Mouse (Mus musculus) neural tube, embryonic 12.5 days (tissue): ENCODE results near the gene Cacna1d. TPM values are rescaled to one million over a fixed set of nuclear protein-coding genes. Genes with fewer than 3 reads are reported as not detected.

Experiments used
- ATAC-seq: fragments of 200-750 bp; cut with Nextera tagmentation; 2 replicates; pipeline ENCODE4 v1.8.0; 2017; ENCODE audit warnings: low read depth, mild to moderate bottlenecking, moderate TSS enrichment, moderate library complexity; ENCODE audit not compliant: low FRiP score
- H3K27ac ChIP-seq: fragments of 300-500 bp; sonication (generic); 2 replicates; pipeline ENCODE4 v1.5.1; 2016
- H3K27me3 ChIP-seq: fragments of 300-500 bp; sonication (generic); replicated peaks from 2 replicates; pipeline ENCODE4 v1.6.1; 2016; ENCODE audit warnings: mild to moderate bottlenecking
- H3K36me3 ChIP-seq: fragments of 300-500 bp; sonication (generic); 2 replicates; pipeline ENCODE4 v1.6.1; 2016; ENCODE audit warnings: mild to moderate bottlenecking
- H3K4me1 ChIP-seq: fragments of 300-500 bp; sonication (generic); 2 replicates; pipeline ENCODE4 v1.6.1; 2016
- H3K4me2 ChIP-seq: fragments of 300-500 bp; sonication (generic); replicated peaks from 2 replicates; pipeline ENCODE4 v1.6.1; 2016; ENCODE audit warnings: mild to moderate bottlenecking
- H3K4me3 ChIP-seq: fragments of 300-500 bp; sonication (generic); 2 replicates; pipeline ENCODE4 v1.5.1; 2016
- H3K9ac ChIP-seq: fragments of 300-500 bp; sonication (generic); 2 replicates; pipeline ENCODE4 v1.6.1; 2016; ENCODE audit warnings: mild to moderate bottlenecking
- H3K9me3 ChIP-seq: fragments of 300-500 bp; sonication (generic); 2 replicates; pipeline ENCODE4 v1.6.1; 2016; ENCODE audit warnings: mild to moderate bottlenecking
- WGBS: fragments of 180-500 bp; shearing (Covaris S2); methylation state at CpG from one replicate; pipeline ENCODE4 v1.1.7; 2016; 5-methylcytosine and 5-hydroxymethylcytosine counted together
- polyA plus RNA-seq: library from polyadenylated mRNA; unstranded; fragments of >200 nt; fragmentation: Nextera tagmentation; extraction: Ambion mirVana; gene quantifications from 2 replicates; pipeline ENCODE4 v1.2.1, GENCODE M21; 2016

The Cacna1d gene
- polyA plus RNA-seq, 1 experiment from 2014 or later = 3.0 TPM

DNA sequence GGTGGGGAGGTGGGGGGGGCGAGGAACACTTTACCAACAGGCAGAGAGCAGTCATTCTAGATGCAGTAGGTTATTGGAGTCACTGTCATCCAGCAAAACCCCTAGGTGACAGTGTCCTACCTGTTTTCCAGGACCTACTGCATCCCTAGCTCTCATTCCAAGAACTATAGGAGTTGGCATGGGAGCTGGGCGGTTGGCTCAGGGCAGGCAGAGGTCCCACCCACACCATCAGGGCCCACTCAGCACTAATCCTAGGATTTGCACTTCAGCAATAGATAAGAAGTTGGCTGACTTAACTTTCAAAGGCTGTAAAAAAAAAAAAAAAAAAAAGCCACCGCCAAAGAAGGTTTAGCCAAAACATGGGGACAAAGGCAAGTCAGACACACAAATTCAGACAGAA, 285.4 kb downstream of the Cacna1d start:
- Histone ChIP-seq H3K9ac (no peak overlapping the region), H3K27ac (no peak overlapping the region), H3K4me3 (no peak overlapping the region), H3K27me3 (no peaks in the 10 kb centered on the region), H3K4me1 (no peaks in the 10 kb centered on the region), H3K4me2 (no peak overlapping the region), H3K9me3 (no peaks in the 10 kb centered on the region), H3K36me3 (no peaks in the 10 kb centered on the region)
- WGBS = 70% methylated on average over 3 of the region's 3 CpGs
- no peak for ATAC-seq

DNA sequence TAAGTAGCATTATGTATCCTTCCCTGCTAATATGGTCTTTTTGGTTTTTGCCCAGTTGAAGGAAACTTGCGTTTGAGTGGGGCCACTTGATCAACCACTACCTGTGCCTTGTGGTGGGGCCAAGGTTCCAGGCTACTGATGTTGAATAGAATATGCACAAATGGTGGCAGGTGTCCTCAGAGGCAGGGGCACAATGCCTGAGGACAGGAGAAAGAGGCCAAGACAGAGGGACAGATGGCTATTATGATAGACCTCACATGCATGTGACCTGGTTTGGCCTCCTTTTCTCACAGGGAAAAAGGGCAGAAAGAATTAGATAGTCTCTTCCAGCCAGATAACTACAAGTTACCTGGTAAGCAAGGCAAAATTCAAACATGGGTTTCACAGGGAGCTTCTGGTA, 286.7 kb downstream of the Cacna1d start:
- no peak overlapping the region for H3K4me3 ChIP-seq
- 93% methylated on average over 1 of the region's 1 CpGs for WGBS
- no peak for ATAC-seq
- no peak overlapping the region for H3K27ac ChIP-seq
- no peak overlapping the region for H3K9ac ChIP-seq
- H3K27me3 ChIP-seq = no peaks in the 10 kb centered on the region
- no peaks in the 10 kb centered on the region for H3K9me3 ChIP-seq
- no peaks in the 10 kb centered on the region for H3K4me1 ChIP-seq
- no peak overlapping the region for H3K4me2 ChIP-seq
- no peaks in the 10 kb centered on the region for H3K36me3 ChIP-seq

DNA sequence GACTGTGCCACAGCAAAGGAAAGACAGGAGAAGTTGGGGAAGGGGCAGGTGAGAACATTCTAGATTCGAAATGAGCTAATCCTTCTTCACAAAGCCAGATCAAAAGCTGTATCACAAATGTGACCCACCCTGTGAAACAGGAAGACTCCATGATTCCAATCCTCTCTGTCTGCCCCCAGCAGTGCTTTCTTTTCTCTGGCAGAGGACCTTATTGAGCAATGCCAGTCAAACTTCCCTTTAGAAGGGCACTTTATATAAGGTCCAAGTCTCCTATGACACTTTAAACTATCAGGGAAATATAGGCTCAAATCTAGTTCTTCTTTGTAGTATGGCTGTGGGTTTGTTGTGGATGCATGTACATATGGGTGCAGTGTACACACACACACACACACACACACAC, 290.9 kb downstream of the Cacna1d start:
- WGBS = 77% methylated on average over 1 of the region's 1 CpGs
- Histone ChIP-seq H3K4me3 (no peak overlapping the region), H3K27me3 (no peaks in the 10 kb centered on the region), H3K27ac (no peak overlapping the region), H3K4me1 (no peaks in the 10 kb centered on the region), H3K9ac (no peak overlapping the region), H3K36me3 (no peaks in the 10 kb centered on the region), H3K9me3 (no peaks in the 10 kb centered on the region), H3K4me2 (no peak overlapping the region)
- no peak for ATAC-seq

DNA sequence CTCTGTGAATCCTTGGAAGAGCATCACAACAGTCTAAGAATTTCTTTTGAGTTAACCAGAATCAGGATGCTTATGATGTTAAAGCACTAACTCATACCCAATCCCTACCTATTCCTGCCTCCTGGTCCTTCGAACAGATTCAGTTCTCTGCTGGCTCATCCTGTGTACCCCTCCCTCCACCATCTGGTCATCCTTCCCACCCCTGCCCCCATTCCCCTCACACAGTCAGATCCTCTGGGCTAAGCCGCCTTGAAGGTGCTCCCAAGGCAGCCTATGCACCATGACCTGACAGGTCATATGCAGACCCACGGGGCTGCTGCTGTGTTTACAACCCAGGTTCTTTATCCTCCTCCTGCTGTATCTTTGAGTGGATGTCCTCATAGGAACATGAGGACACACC, 292.4 kb downstream of the Cacna1d start:
- Histone ChIP-seq H3K36me3 (no peaks in the 10 kb centered on the region), H3K4me1 (no peaks in the 10 kb centered on the region), H3K9ac (no peak overlapping the region), H3K9me3 (no peaks in the 10 kb centered on the region), H3K27ac (no peak overlapping the region), H3K4me2 (no peak overlapping the region), H3K4me3 (no peak overlapping the region), H3K27me3 (no peaks in the 10 kb centered on the region)
- WGBS = 85% methylated on average over 3 of the region's 3 CpGs
- no peak for ATAC-seq

DNA sequence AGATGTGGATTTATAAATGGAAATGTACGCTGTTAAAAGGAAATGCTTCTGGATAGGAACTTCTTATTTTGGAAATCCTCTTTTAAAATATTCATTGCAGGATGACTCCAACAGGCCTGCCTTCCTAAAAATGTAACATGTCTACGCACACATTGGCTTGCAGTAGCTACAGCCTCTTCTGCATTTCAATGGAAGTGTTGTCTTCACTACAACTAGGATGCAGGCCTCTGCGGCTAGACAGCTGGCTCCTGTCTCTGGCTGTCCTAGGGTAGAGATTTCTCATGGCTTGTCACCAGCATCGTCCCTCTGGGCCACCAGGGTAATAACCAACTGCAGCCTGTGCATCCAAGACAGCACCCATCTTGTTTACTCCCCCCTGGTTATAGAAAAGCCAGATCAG, 293.1 kb downstream of the Cacna1d start:
- H3K4me3 ChIP-seq = no peak overlapping the region
- ATAC-seq = no peak
- H3K27me3 ChIP-seq = no peaks in the 10 kb centered on the region
- H3K9ac ChIP-seq = no peak overlapping the region
- H3K9me3 ChIP-seq = no peaks in the 10 kb centered on the region
- no peaks in the 10 kb centered on the region for H3K36me3 ChIP-seq
- WGBS = 89% methylated on average over 4 of the region's 4 CpGs
- H3K4me2 ChIP-seq = no peak overlapping the region
- H3K4me1 ChIP-seq = no peaks in the 10 kb centered on the region
- H3K27ac ChIP-seq = no peak overlapping the region

DNA sequence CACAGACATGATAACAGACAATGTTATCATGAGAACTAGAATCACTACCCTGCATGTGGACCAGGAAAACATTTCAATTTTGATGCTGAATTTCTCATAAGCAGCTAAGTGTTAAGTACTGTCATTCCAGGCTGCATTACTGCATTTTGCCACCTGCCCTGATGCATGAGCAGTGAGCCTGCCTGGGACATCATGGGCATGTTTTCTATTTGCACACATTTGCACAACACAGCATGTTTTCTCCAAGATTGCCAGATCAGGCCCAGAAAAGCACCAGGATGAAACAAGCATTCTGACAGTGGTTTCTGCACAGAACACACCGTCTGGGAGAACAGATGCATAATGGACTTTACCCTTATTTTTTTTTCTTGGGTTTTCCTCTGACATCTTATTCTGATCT, 294.3 kb downstream of the Cacna1d start:
- H3K27ac ChIP-seq = no peak overlapping the region
- no peaks in the 10 kb centered on the region for H3K36me3 ChIP-seq
- no peak overlapping the region for H3K4me2 ChIP-seq
- no peaks in the 10 kb centered on the region for H3K4me1 ChIP-seq
- H3K9me3 ChIP-seq = no peaks in the 10 kb centered on the region
- no peak for ATAC-seq
- no peaks in the 10 kb centered on the region for H3K27me3 ChIP-seq
- H3K4me3 ChIP-seq = no peak overlapping the region
- WGBS = 93% methylated on average over 1 of the region's 1 CpGs
- no peak overlapping the region for H3K9ac ChIP-seq

DNA sequence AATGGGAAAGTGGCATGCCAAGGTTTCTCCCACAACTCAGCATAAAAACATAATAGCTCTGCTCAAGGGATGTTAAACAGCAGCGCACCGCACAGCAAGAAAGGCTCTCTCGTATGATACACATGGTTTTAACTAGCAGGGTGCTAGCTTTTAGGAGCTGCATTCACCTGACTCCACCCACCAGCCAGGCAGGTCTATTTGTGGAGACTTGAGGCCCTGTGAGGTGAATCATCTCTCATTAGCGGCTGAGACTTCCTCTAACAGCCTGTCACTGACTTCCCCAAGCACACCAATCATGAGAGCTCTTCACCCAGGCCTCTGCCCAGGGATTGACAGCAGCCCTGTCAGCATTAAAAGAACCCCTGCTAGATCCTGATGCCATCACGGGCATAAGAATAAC, 295.0 kb downstream of the Cacna1d start:
- H3K9ac ChIP-seq = no peak overlapping the region
- 66% methylated on average over 5 of the region's 5 CpGs for WGBS
- H3K4me2 ChIP-seq = no peak overlapping the region
- no peak overlapping the region for H3K4me3 ChIP-seq
- H3K9me3 ChIP-seq = no peaks in the 10 kb centered on the region
- H3K36me3 ChIP-seq = no peaks in the 10 kb centered on the region
- no peak overlapping the region for H3K27ac ChIP-seq
- no peaks in the 10 kb centered on the region for H3K4me1 ChIP-seq
- ATAC-seq = no peak
- no peaks in the 10 kb centered on the region for H3K27me3 ChIP-seq

DNA sequence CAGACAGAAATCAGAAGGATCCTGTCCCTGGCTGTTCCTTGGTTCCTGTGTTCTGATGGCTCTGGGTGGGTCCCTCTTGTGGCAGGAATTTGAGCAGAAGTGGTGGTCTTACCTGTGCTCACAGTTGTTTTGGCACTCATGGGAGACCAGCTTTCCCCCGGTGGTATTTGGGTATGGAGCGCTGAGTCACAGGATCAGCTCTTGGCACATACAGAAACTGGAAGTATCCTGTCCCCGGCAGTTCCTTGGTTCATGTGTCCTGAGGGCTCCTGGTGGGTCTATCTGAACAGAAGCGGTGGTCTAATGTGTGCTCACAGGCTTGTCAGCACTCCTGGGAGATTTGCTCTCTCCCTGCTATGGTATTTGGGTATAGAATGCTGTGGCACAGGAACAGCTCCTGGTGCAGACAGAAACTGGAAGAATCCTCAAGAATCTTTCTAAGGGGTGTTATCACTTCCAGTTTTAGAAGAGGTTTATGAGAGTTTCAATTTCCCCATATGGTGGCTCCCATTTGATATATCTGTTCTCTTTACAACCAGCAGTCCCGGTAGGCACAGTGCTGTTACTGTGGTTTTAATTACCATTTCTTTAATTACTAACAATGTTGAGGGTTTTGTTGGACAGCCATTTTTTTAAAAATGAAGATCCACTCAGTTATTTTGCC, 300.8 kb downstream of the Cacna1d start:
- ATAC-seq = no peak
- no peak overlapping the region for H3K9ac ChIP-seq
- 90% methylated on average over 5 of the region's 5 CpGs for WGBS
- H3K27ac ChIP-seq = no peak overlapping the region
- no peak overlapping the region for H3K4me2 ChIP-seq
- no peak overlapping the region for H3K4me3 ChIP-seq
- H3K4me1 ChIP-seq = no peaks in the 10 kb centered on the region
- no peaks in the 10 kb centered on the region for H3K36me3 ChIP-seq
- no peaks in the 10 kb centered on the region for H3K9me3 ChIP-seq
- H3K27me3 ChIP-seq = no peaks in the 10 kb centered on the region

DNA sequence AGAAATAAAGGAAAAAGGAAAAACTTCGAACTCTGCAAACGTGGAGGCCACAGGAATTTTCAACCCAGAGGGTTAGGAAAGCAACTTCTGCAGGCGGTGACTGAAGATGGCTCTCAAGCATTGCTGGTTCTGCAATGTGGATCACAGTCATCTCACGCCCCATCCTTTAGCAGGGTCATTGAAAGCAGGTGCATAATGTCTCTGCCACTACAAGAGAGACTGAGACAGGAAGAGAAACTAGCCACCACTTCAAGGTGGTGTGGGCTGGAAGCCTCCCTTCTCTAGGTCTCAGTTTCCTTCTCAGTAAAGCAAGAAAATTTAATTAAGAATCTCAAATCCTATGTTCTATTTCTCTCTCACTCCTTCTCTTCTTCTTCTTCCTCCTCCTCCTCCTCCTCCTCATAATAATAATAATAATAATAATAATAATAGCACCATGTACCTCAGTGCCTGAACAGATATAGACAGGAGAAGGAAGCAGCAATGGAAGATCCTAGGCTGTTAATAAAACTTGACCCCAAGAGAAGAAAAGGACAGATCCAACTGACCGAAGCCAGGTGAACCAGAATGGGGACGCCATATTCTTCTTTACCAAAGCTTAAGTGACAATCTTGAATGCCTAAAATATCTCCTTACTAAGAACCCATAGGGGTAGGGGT, 305.5 kb downstream of the Cacna1d start:
- no peak for ATAC-seq
- Histone ChIP-seq H3K9me3 (no peaks in the 10 kb centered on the region), H3K4me1 (no peaks in the 10 kb centered on the region; the same call in 1 of the 2 replicates), H3K27me3 (no peaks in the 10 kb centered on the region), H3K36me3 (no peaks in the 10 kb centered on the region), H3K9ac (no peak overlapping the region), H3K4me2 (no peak overlapping the region), H3K27ac (no peak overlapping the region), H3K4me3 (no peak overlapping the region)
- 83% methylated on average over 6 of the region's 6 CpGs for WGBS

DNA sequence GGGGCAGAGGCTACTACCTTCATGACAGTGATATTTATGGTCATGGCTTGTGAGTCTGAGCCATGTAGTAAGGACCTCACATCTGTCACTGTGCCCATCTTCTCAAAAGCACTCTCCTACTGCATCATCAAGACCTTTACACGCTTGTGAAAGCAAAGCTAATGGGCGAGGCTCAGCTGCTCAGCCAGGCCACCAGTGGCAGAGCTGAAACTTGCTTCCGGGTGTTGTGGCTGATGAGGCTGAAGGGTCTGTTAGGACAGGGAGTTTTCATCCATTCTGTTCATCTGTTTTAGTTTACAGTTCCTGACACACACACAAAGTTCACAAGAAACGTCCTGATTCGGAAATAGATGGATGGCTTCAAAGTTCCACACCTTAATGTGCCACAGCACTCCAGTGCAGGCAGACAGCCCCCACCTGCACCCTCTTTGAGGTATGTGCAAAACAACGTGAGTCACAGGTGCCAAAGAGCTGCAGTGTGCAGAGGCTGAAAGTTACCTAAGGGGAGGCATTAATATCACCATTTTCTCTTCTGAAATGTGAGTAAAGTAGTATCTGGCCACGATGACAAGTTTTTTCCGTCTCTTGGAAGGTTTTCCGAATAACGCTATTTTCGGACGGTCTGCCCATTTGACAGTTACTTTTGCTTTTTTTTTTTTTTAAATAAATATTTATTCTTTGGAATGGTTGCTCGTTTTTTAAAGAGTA, 306.7 kb downstream of the Cacna1d start:
- Histone ChIP-seq H3K9me3 (no peaks in the 10 kb centered on the region), H3K27me3 (no peaks in the 10 kb centered on the region), H3K36me3 (no peaks in the 10 kb centered on the region), H3K4me1 (peaks cover 3% of the 10 kb centered on the region; the same call in 1 of the 2 replicates), H3K9ac (no peak overlapping the region), H3K27ac (no peak overlapping the region), H3K4me3 (no peak overlapping the region), H3K4me2 (no peak overlapping the region)
- ATAC-seq = no peak
- WGBS = 80% methylated on average over 13 of the region's 13 CpGs

DNA sequence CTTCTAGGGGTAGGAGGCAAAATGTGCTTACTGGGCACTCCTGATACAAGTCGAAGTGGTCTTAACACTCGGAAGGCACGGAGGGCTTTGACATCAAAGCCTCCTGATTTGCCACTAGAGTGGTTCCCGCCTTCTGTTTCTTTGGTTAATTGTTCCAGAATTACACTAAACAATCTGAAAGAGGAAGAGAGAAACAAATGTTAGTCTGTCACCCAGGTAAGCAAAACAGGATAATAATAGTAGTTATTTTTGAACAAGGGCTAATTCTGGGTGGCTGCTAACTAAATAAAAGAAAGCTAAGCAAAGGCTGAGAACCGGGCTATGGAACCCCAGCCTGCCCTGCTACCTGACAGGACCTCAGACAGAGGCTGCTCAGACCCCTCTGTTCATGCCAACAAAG, 307.2 kb downstream of the Cacna1d start:
- WGBS = 58% methylated on average over 5 of the region's 5 CpGs
- no peak for ATAC-seq

DNA sequence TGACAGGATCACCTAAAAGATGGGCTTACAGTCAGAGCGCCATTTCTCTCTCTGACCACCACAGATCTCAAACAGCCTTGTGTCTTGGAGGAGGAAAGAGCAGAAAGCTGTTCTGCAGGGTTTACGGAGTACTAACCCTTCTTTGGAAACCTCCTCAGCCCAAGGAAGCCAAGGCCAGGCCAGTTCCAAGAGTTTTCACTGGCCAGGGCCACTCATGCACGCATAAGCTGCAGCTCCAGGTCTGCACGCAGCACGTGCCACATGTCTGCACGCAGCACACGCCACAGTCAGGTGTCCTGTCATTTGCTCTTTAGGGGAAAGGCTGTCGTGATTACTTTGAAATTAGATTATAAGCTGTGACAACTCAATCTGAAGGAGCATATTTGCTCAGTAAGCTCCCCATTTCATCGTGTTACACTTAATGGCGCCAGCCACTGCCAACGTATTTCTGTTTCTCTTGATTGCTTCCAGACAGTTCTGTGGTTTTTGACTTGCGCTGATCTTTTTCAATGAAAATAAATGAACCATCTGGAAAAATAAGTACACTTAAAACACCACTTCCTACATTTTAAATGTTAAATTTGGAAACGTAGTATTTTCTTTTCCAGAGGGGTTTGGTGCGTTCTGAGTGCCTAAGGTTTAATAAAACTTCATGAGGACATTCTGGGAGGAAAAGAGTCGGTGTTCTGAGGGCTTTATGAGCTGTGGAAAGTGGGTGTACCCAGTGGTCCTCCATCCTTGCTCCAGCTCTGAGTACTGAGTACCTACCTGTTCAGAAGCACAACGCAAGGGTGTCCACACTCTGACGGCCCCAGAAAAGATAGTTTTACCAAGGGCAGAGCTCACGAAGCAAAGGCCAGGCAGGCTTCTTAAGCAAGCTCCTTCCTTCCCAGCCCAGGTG, 308.4 kb downstream of the Cacna1d start:
- H3K4me1 ChIP-seq = peaks cover 3% of the 10 kb centered on the region; the same call in 1 of the 2 replicates
- no peak overlapping the region for H3K27ac ChIP-seq
- H3K9me3 ChIP-seq = no peaks in the 10 kb centered on the region
- no peak overlapping the region for H3K9ac ChIP-seq
- WGBS = 85% methylated on average over 18 of the region's 18 CpGs
- H3K27me3 ChIP-seq = no peaks in the 10 kb centered on the region
- ATAC-seq = no peak
- H3K36me3 ChIP-seq = no peaks in the 10 kb centered on the region
- H3K4me3 ChIP-seq = no peak overlapping the region
- no peak overlapping the region for H3K4me2 ChIP-seq

More for the DNA sequence above, 307.2 kb downstream of the Cacna1d start:
- Histone ChIP-seq H3K27ac (no peak overlapping the region), H3K4me2 (no peak overlapping the region), H3K27me3 (no peaks in the 10 kb centered on the region), H3K4me3 (no peak overlapping the region), H3K9ac (no peak overlapping the region), H3K4me1 (peaks cover 3% of the 10 kb centered on the region; the same call in 1 of the 2 replicates), H3K9me3 (no peaks in the 10 kb centered on the region), H3K36me3 (no peaks in the 10 kb centered on the region)
